Mouse (Mus musculus) lung, adult 2 months (tissue): ENCODE results near the gene Fam102a.

Experiments
- CTCF ChIP-seq: fragments of 200-500 bp; IDR thresholded peaks from 2 replicates; pipeline ENCODE4 v1.5.1; 2011; ENCODE audit warnings: mild to moderate bottlenecking, low read length, control low read depth; ENCODE audit not compliant: insufficient read depth
- POLR2A ChIP-seq: fragments of 200-500 bp; IDR thresholded peaks from 2 replicates; pipeline ENCODE4 v1.6.1; 2011; ENCODE audit warnings: low read depth, mild to moderate bottlenecking, control low read depth, low read length, borderline replicate concordance; ENCODE audit errors: extremely low read depth

- TF ChIP-seq CTCF, result peak; percentile 91
- no peak for TF ChIP-seq POLR2A
These were observed 46.5 kb upstream of the Fam102a start for GRCm38 (mm10) chr2:32488679-32489078.
